Mouse (Mus musculus) MEL (cell line): ENCODE results near the gene Crnkl1. TPM values are rescaled to one million over a fixed set of nuclear protein-coding genes. Genes with fewer than 3 reads are reported as not detected.

ENCODE experiments used
- DNase-seq: peaks from one replicate; pipeline ENCODE4 v3.0.0; 2011; ENCODE audit warnings: low read depth, low spot score
- H3K27ac ChIP-seq: 2 replicates; pipeline ENCODE4 v1.5.1; 2012; ENCODE audit warnings: low read depth, mild to moderate bottlenecking, control low read depth, low read length, moderate library complexity; ENCODE audit not compliant: control insufficient read depth
- H3K27me3 ChIP-seq, 2 experiments: fragments of 150-350 bp in 1 of 2; sonication (generic) in 1 of 2; 2 replicates each; pipeline ENCODE4 v1.6.1; 2012; ENCODE audit warnings: low read length in 2 of 2, mild to moderate bottlenecking in 2 of 2, improper control_type of control experiment in 1 of 2, moderate library complexity in 1 of 2; ENCODE audit not compliant: insufficient read depth in 2 of 2, control insufficient read depth in 1 of 2
- H3K36me3 ChIP-seq, 2 experiments: 2 replicates each; pipeline ENCODE4 v1.6.1; 2012 to 2014; ENCODE audit warnings: low read length in 2 of 2, improper control_type of control experiment in 1 of 2, inconsistent platforms in 1 of 2, mild to moderate bottlenecking in 1 of 2; ENCODE audit not compliant: insufficient read depth in 2 of 2, control insufficient read depth in 1 of 2
- H3K4me1 ChIP-seq, 2 experiments: fragments of 150-350 bp in 1 of 2; sonication (generic) in 1 of 2; 2 replicates each; pipeline ENCODE4 v1.6.1; 2012; ENCODE audit warnings: low read length in 2 of 2, improper control_type of control experiment in 1 of 2, mild to moderate bottlenecking in 1 of 2; ENCODE audit not compliant: insufficient read depth in 2 of 2, control insufficient read depth in 1 of 2
- H3K4me3 ChIP-seq, 2 experiments: fragments of 150-350 bp in 1 of 2; sonication (generic) in 1 of 2; 2 replicates each; pipeline ENCODE4 v1.5.1; 2012; ENCODE audit warnings: low read depth in 2 of 2, low read length in 2 of 2, mild to moderate bottlenecking in 2 of 2, moderate library complexity in 2 of 2, control low read depth in 1 of 2, improper control_type of control experiment in 1 of 2; ENCODE audit not compliant: control insufficient read depth in 1 of 2, insufficient read depth in 1 of 2
- H3K79me2 ChIP-seq: 2 replicates; pipeline ENCODE4 v1.6.1; 2012; ENCODE audit warnings: mild to moderate bottlenecking, low read length, moderate library complexity; ENCODE audit not compliant: control insufficient read depth, poor library complexity, insufficient read depth
- H3K9ac ChIP-seq: 2 replicates; pipeline ENCODE4 v1.6.1; 2012; ENCODE audit warnings: low read depth, mild to moderate bottlenecking, control low read depth, low read length, moderate library complexity; ENCODE audit not compliant: control insufficient read depth, poor library complexity, severe bottlenecking
- H3K9me3 ChIP-seq: fragments of 150-350 bp; sonication (generic); replicated peaks from 2 replicates; pipeline ENCODE4 v1.6.1; 2012; ENCODE audit warnings: mild to moderate bottlenecking, low read length, improper control_type of control experiment, moderate library complexity; ENCODE audit not compliant: insufficient read depth
- CHD2 ChIP-seq: IDR thresholded peaks from 2 replicates; pipeline ENCODE4 v1.6.1; 2011; ENCODE audit warnings: low read length, improper control_type of control experiment
- E2F4 ChIP-seq: IDR thresholded peaks from 2 replicates; pipeline ENCODE4 v1.6.1; 2011; ENCODE audit warnings: low read depth, low read length, improper control_type of control experiment, borderline replicate concordance
- ETS1 ChIP-seq: IDR thresholded peaks from 2 replicates; pipeline ENCODE4 v1.6.1; 2012; ENCODE audit warnings: low read depth, mild to moderate bottlenecking, inconsistent platforms, low read length, improper control_type of control experiment, moderate library complexity
- GABPA ChIP-seq: IDR thresholded peaks from 2 replicates; pipeline ENCODE4 v1.6.1; 2012; ENCODE audit warnings: low read depth, mild to moderate bottlenecking, inconsistent platforms, low read length, improper control_type of control experiment, moderate library complexity
- HCFC1 ChIP-seq: IDR thresholded peaks from 2 replicates; pipeline ENCODE4 v1.6.1; 2012; ENCODE audit warnings: low read depth, mild to moderate bottlenecking, inconsistent platforms, low read length, improper control_type of control experiment, moderate library complexity
- JUND ChIP-seq: IDR thresholded peaks from 2 replicates; pipeline ENCODE4 v1.6.1; 2011; ENCODE audit warnings: low read depth, mild to moderate bottlenecking, improper control_type of control experiment, low read length
- MAFK ChIP-seq: IDR thresholded peaks from 2 replicates; pipeline ENCODE4 v1.6.1; 2011; ENCODE audit warnings: low read depth, mild to moderate bottlenecking, low read length, improper control_type of control experiment, borderline replicate concordance
- MAX ChIP-seq: IDR thresholded peaks from 2 replicates; pipeline ENCODE4 v1.6.1; 2011; ENCODE audit warnings: low read length, improper control_type of control experiment
- MAZ ChIP-seq: IDR thresholded peaks from 2 replicates; pipeline ENCODE4 v1.6.1; 2012; ENCODE audit warnings: low read depth, mild to moderate bottlenecking, inconsistent platforms, low read length, improper control_type of control experiment
- MEF2A ChIP-seq: IDR thresholded peaks from 2 replicates; pipeline ENCODE4 v1.6.1; 2014; ENCODE audit warnings: low read depth, mild to moderate bottlenecking, inconsistent platforms, low read length, improper control_type of control experiment; ENCODE audit not compliant: poor library complexity, insufficient replicate concordance, severe bottlenecking; ENCODE audit errors: extremely low read depth
- MYC ChIP-seq: IDR thresholded peaks from 2 replicates; pipeline ENCODE4 v1.6.1; 2011; ENCODE audit warnings: low read depth, mild to moderate bottlenecking, low read length, improper control_type of control experiment, moderate library complexity
- NELFE ChIP-seq: IDR thresholded peaks from 2 replicates; pipeline ENCODE4 v1.6.1; 2011; ENCODE audit warnings: low read depth, low read length, improper control_type of control experiment
- POLR2A ChIP-seq, 2 experiments: IDR thresholded peaks; 2 replicates each; pipeline ENCODE4 v1.6.1; 2011 to 2012; ENCODE audit warnings: low read length in 2 of 2, mild to moderate bottlenecking in 2 of 2, control low read depth in 1 of 2, improper control_type of control experiment in 1 of 2, low read depth in 1 of 2, moderate library complexity in 1 of 2; ENCODE audit not compliant: control insufficient read depth in 1 of 2, insufficient read depth in 1 of 2, poor library complexity in 1 of 2
- POLR2AphosphoS2 ChIP-seq: IDR thresholded peaks from 2 replicates; pipeline ENCODE4 v1.6.1; 2011; ENCODE audit warnings: low read length, improper control_type of control experiment
- POLR2AphosphoS5 ChIP-seq: IDR thresholded peaks from 2 replicates; pipeline ENCODE4 v1.6.1; 2012; ENCODE audit warnings: low read depth, borderline replicate concordance, mild to moderate bottlenecking, inconsistent platforms, low read length, moderate library complexity, mixed read lengths
- RCOR1 ChIP-seq: IDR thresholded peaks from 2 replicates; pipeline ENCODE4 v1.6.1; 2012; ENCODE audit warnings: low read depth, mild to moderate bottlenecking, inconsistent platforms, low read length, improper control_type of control experiment
- SIN3A ChIP-seq: IDR thresholded peaks from 2 replicates; pipeline ENCODE4 v1.6.1; 2012; ENCODE audit warnings: low read length, improper control_type of control experiment, inconsistent platforms
- TBP ChIP-seq: IDR thresholded peaks from 2 replicates; pipeline ENCODE4 v1.8.0; 2011; ENCODE audit warnings: low read depth, low read length, improper control_type of control experiment
- ZC3H11A ChIP-seq: IDR thresholded peaks from 2 replicates; pipeline ENCODE4 v1.6.1; 2012; ENCODE audit warnings: low read depth, mild to moderate bottlenecking, inconsistent platforms, low read length, improper control_type of control experiment
- ZKSCAN1 ChIP-seq: IDR thresholded peaks from 2 replicates; pipeline ENCODE4 v1.6.1; 2012; ENCODE audit warnings: low read depth, mild to moderate bottlenecking, inconsistent platforms, low read length, improper control_type of control experiment, moderate library complexity
- ZMIZ1 ChIP-seq: IDR thresholded peaks from 2 replicates; pipeline ENCODE4 v1.6.1; 2012; ENCODE audit warnings: low read depth, mild to moderate bottlenecking, inconsistent platforms, low read length, improper control_type of control experiment, moderate library complexity
- ZNF384 ChIP-seq: IDR thresholded peaks from 2 replicates; pipeline ENCODE4 v1.6.1; 2012; ENCODE audit warnings: low read depth, mild to moderate bottlenecking, inconsistent platforms, low read length, improper control_type of control experiment
- polyA plus RNA-seq, 2 experiments: library from polyadenylated mRNA; stranded (reverse) in 1 of 2; unstranded in 1 of 2; fragments of >175 nt in 1 of 2; fragments of >200 nt in 1 of 2; gene quantifications; 2 replicates each; pipeline versions ENCODE4 v1.2.1 to v1.2.4; 2012; ENCODE audit warnings: low replicate concordance in 2 of 2, low read depth in 1 of 2; ENCODE audit not compliant: insufficient read length in 2 of 2, insufficient read depth in 1 of 2, missing spikeins in 1 of 2
- total RNA-seq: library from RNA; depleted of rRNA; stranded (reverse); fragments of 300-350 nt; gene quantifications from 2 replicates; pipeline ENCODE4 v1.2.3, GENCODE M21; 2012

Crnkl1 gene
- total and polyA plus RNA-seq, 3 experiments = 23.8 to 297 (median 30.3) TPM

- Histone ChIP-seq H3K4me1 (peaks cover 3 to 5% of the 10 kb centered on the region in 2 experiments; a peak in 2 of 4 replicates), H3K27me3 (0 out of 4 replicates have a peak, but pooled peaks cover 0 to 2% of the 10 kb centered on the region in 2 experiments), H3K9ac (no peak overlapping the region), H3K4me3 (no peak overlapping the region), H3K9me3 (no peaks in the 10 kb centered on the region), H3K27ac (no peak overlapping the region), H3K36me3 (peaks cover 0 to 4% of the 10 kb centered on the region in 2 experiments; a peak in 1 of 4 replicates), H3K79me2 (no peaks in the 10 kb centered on the region)
- TF ChIP-seq POLR2AphosphoS5 (no peak), CHD2 (no peak), TBP (no peak)
- DNase-seq = no peak
These were observed 14.8 kb upstream of the Crnkl1 start for GRCm38 (mm10) chr2:145949475-145950068.

GRCm38 (mm10) chr2:145948402-145948954, 13.7 kb upstream of the Crnkl1 start:
- H3K27ac ChIP-seq = no peak overlapping the region
- H3K4me3 ChIP-seq = no peak overlapping the region
- peaks cover 3 to 5% of the 10 kb centered on the region in 2 experiments; a peak in 2 of 4 replicates for H3K4me1 ChIP-seq
- H3K79me2 ChIP-seq = no peaks in the 10 kb centered on the region
- H3K9me3 ChIP-seq = no peaks in the 10 kb centered on the region
- DNase-seq = no peak
- peaks cover 0 to 3% of the 10 kb centered on the region in 2 experiments; a peak in 1 of 4 replicates for H3K27me3 ChIP-seq
- H3K36me3 ChIP-seq = peaks cover 0 to 4% of the 10 kb centered on the region in 2 experiments; a peak in 1 of 4 replicates
- no peak overlapping the region for H3K9ac ChIP-seq
- no peak for TF ChIP-seq ZKSCAN1
- no peak for TF ChIP-seq ZNF384
- no peak for TF ChIP-seq JUND
- TF ChIP-seq POLR2AphosphoS5 = no peak
- TF ChIP-seq RCOR1 = no peak
- no peak for TF ChIP-seq ZC3H11A
- TF ChIP-seq ZMIZ1 = no peak
- no peak for TF ChIP-seq TBP
- TF ChIP-seq MEF2A = no peak
- TF ChIP-seq ETS1 = no peak
- TF ChIP-seq, all 39 proteins: peak for 0

GRCm38 (mm10) chr2:145944286-145944685, 9.5 kb upstream of the Crnkl1 start:
- DNase-seq = no peak
- Histone ChIP-seq H3K27ac (no peak overlapping the region), H3K79me2 (no peaks in the 10 kb centered on the region), H3K4me1 (no peaks in the 10 kb centered on the region), H3K27me3 (peaks cover 0 to 7% of the 10 kb centered on the region in 2 experiments; a peak in 1 of 4 replicates), H3K9ac (no peak overlapping the region), H3K9me3 (no peaks in the 10 kb centered on the region), H3K4me3 (no peak overlapping the region), H3K36me3 (no peaks in the 10 kb centered on the region)
- TF ChIP-seq TBP = no peak
- TF ChIP-seq POLR2A (IDR thresholded peaks at IDR 0.05; ENCODE audit: control insufficient read depth in 1 of 2, insufficient read depth in 1 of 2, low read depth in 1 of 2, low read length in 2 of 2, poor library complexity in 1 of 2) = no peak
- TF ChIP-seq SIN3A = no peak
- no peak for TF ChIP-seq MAX
- no peak for TF ChIP-seq RCOR1
- no peak for TF ChIP-seq ZKSCAN1
- TF ChIP-seq MEF2A = no peak
- TF ChIP-seq GABPA = no peak
- no peak for TF ChIP-seq HCFC1
- no peak for TF ChIP-seq NELFE
- no peak for TF ChIP-seq E2F4
- no peak for TF ChIP-seq MAFK
- no peak for TF ChIP-seq MAZ
- TF ChIP-seq POLR2AphosphoS2 = no peak
- TF ChIP-seq MYC = no peak
